Mouse (Mus musculus) cerebellum, adult 2 months (tissue): ENCODE measurements around the gene Zfp526. TPM values are rescaled to one million over a fixed set of nuclear protein-coding genes. Genes with fewer than 3 reads are reported as not detected.

ENCODE experiments used
- DNase-seq, 2 experiments: peaks; one replicate each; pipeline ENCODE4 v3.0.0; 2021
- H3K27ac ChIP-seq: fragments of 200-500 bp; 2 replicates; pipeline ENCODE4 v1.5.1; 2012; ENCODE audit warnings: low read length, control low read depth, inconsistent platforms; ENCODE audit not compliant: insufficient read depth
- H3K27me3 ChIP-seq: fragments of 200-500 bp; 2 replicates; pipeline ENCODE4 v1.6.1; 2012; ENCODE audit warnings: inconsistent platforms, mild to moderate bottlenecking, low read length, moderate library complexity; ENCODE audit not compliant: control insufficient read depth, insufficient read depth
- H3K4me1 ChIP-seq: fragments of 200-500 bp; 2 replicates; pipeline ENCODE4 v1.6.1; 2011; ENCODE audit warnings: low read length; ENCODE audit not compliant: control insufficient read depth, insufficient read depth
- H3K4me3 ChIP-seq: fragments of 200-500 bp; replicated peaks from 2 replicates; pipeline ENCODE3; 2011; ENCODE audit warnings: mild to moderate bottlenecking, low read depth, low read length, control low read depth; ENCODE audit not compliant: insufficient read depth
- CTCF ChIP-seq: fragments of 200-500 bp; IDR thresholded peaks from 2 replicates; pipeline ENCODE4 v1.5.1; 2011; ENCODE audit warnings: low read depth, mild to moderate bottlenecking, control low read depth, low read length, moderate library complexity, borderline replicate concordance; ENCODE audit not compliant: insufficient read depth
- POLR2A ChIP-seq: fragments of 200-500 bp; IDR thresholded peaks from 2 replicates; pipeline ENCODE4 v1.6.1; 2011; ENCODE audit warnings: low read length, control low read depth, borderline replicate concordance; ENCODE audit not compliant: insufficient read depth
- WGBS: fragments of 180-500 bp; shearing (Covaris S2); methylation state at CpG from one replicate; pipeline ENCODE4 v1.1.7; 2018; 5-methylcytosine and 5-hydroxymethylcytosine counted together
- polyA plus RNA-seq: library from polyadenylated mRNA; depleted of rRNA; stranded (reverse); fragments of >200 nt; gene quantifications from 2 replicates; pipeline ENCODE4 v1.2.3, GENCODE M21; 2012

Zfp526 gene
- polyA plus RNA-seq, 1 experiment, result 9.2 TPM

DNA sequence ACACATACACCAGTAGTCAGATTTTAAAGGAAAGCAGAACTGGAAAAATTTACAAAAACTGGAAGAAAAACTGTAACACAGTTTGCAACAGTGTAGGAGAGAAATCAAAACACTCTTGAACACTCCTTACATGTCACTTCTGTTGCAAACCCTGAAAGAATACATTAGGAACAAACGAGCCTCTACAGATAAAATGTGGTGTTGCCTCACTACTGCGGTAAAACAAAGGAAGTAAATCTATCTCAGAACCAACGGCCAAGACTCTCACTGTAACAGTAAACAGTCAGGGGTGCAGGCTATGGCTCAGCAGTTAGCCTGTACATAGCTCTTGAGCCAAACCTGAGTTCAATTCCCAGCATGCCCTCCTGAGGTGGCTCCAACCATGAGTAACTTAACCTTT lies 8.1 kb upstream of the Zfp526 start:
- Histone ChIP-seq H3K27ac (no peak overlapping the region), H3K4me1 (peaks cover 5% of the 10 kb centered on the region), H3K27me3 (no peaks in the 10 kb centered on the region), H3K4me3 (no peak overlapping the region)
- WGBS, result 72% methylated on average over 3 of the region's 3 CpGs
- DNase-seq, result no peak
- TF ChIP-seq POLR2A (no peak), CTCF (no peak)

DNA sequence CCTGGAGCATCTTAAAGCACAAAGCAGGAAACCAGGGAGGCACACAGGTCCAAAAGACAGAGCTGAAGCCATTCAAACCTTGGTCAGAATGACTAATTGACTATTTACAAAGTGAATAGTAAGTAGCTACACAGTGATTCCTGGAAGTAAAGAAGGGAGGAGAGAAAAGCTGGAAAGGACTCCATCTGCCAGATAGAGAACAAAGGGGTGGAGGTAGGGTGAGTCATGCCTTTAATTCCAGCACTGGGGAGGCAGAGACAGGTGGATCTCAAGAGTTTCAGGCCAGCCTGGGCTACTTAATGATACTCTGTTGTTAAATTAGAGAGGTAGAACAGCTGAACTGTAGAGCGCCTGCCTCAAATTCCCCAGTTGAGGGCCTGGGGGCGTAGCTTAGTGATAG lies 7.1 kb upstream of the Zfp526 start:
- no peak for DNase-seq
- 90% methylated on average over 2 of the region's 2 CpGs for WGBS
- no peaks in the 10 kb centered on the region for H3K27me3 ChIP-seq
- peaks cover 5% of the 10 kb centered on the region; the same call in 1 of the 2 replicates for H3K4me1 ChIP-seq
- no peak for TF ChIP-seq POLR2A
- TF ChIP-seq CTCF, result no peak
- no peak overlapping the region for H3K27ac ChIP-seq
- no peak overlapping the region for H3K4me3 ChIP-seq

DNA sequence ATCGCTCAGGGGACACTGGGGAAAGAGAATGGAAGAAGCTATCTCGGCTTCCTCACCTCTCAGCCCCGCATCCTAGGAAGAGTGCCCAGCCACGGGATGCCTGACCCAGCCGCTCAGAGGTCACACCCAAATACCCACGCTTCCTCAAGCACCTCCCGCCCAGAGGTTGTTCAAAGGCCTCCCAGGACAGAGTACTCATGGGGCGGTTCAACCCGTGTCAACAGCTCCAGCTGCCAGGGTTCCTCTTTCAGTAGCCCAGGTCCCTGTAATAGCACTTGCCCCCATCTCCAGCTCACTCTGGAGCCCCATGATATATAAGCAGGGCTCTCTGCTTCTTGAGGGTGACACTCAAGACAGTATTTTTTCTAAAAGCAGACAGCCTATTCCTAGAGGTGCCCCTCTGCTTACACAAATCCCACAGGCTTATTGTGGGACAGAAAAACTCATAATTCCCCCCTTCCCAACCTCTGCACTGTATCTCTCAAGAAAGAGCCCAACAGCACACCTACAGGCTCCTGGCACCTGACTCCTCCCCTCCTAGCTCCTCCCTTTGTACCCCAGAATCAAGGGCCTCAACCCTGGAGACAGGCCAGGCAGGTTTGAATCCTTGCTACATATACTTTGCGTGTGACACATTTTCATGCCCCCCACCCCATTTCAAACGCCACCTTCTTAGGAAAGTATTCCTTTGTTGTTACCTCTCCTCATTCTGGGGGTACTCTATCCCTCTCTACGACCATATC lies 3.4 kb upstream of the Zfp526 start:
- H3K4me3 ChIP-seq, result no peak overlapping the region
- peaks cover 9% of the 10 kb centered on the region for H3K4me1 ChIP-seq
- no peak for TF ChIP-seq POLR2A
- no peak for TF ChIP-seq CTCF
- WGBS, result 71% methylated on average over 12 of the region's 12 CpGs
- DNase-seq, result no peak
- no peak overlapping the region for H3K27ac ChIP-seq
- H3K27me3 ChIP-seq, result no peaks in the 10 kb centered on the region

DNA sequence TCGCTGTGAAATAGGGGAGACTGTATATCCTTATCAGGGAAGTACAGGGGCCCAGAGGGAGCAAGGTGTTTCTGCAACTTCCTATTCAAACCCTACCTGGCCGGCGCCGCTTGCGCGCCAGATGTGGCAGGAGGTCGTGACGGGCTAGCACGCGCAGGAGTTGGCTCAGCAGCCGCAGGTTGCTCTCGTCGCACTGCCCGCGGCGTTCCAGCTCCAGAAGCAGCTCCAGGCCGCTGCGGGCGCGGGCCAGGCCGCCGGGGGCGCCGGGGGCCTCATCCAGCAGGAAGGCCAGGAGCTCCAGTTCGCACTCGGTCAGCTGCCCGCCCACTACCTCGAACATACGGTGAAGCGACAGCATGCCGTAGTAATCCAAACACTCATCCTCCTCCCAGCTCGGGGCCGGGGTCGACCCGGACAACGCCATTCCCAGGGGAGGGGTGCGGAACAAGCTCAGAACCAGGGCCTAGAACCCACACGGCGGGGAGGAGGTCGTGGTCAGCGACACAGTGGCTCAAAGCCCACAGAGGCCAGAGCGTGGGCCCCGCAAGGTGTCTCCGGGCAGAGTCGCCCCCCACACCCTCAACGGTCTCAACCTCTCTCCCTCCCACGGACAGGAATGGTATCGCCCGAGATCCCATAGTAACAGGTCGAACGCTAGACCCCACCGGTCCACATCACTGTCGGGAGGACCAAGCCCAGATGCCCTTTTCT lies 2.4 kb upstream of the Zfp526 start:
- Histone ChIP-seq H3K27ac (peak overlapping the region; percentile 50), H3K4me3 (peak overlapping the region; percentile 93), H3K4me1 (peaks cover 9% of the 10 kb centered on the region), H3K27me3 (no peaks in the 10 kb centered on the region)
- WGBS, result under 1% methylated on average over 53 of the region's 53 CpGs
- no peak for TF ChIP-seq POLR2A
- peak; percentile 64 to 71 for DNase-seq

DNA sequence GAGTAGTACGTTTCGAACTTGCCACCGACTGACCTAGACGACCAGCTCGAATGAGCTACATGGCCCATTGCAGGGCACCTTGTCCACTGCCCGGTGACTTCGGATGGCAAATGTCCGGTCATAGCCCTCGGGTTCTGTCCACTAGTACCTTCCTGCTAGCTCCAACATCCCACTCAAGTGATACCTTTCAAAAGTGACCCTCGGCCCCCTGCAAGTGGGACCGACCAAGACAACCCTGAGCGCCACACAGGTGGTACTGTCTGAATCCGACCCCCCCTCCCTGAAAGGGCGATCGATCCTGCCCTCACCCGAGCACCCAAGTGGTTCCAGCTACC lies 1.8 kb upstream of the Zfp526 start:
- Histone ChIP-seq H3K4me3 (peak overlapping the region; percentile 93), H3K27me3 (no peaks in the 10 kb centered on the region), H3K4me1 (peaks cover 9% of the 10 kb centered on the region), H3K27ac (peak overlapping the region; percentile 50)
- DNase-seq, result no peak
- TF ChIP-seq CTCF (no peak), POLR2A (no peak)
- WGBS, result under 1% methylated on average over 16 of the region's 16 CpGs

DNA sequence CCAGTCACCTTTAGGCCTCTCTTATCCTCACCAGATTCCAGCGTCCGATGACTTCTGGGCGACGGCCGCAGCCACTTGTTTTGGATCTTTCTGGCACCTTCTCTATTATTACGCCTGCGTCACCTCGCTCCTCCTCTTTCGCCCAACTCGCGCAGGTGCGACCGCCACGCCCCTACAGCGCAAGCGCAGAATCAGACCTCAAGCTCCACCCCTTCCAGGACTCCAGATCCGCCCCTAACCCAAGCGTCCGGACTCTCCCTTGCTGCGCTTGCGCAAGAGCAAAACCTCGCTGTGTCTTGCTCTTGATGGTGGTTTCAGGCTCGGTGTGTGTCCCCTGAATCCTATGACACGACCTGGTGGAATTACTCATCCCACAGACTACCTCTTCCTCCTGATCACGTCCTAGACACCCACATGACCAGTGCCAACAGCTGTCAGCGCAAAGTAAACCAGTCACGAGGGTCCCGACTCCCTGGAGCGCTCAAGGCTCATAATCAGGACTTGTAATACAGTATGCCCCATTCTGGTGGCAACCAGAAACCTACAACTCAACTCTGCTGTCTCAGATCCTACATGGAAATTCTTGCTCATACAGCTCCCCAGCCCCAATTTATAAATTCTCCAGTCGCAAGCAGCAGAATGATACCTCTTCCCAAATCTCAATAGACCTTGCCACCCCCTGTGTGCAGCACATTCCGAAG lies 1.3 kb upstream of the Zfp526 start:
- Histone ChIP-seq H3K27me3 (no peaks in the 10 kb centered on the region), H3K27ac (peak overlapping the region; percentile 50), H3K4me3 (peak overlapping the region; percentile 93), H3K4me1 (peaks cover 9% of the 10 kb centered on the region)
- peak; percentile 90; the same call in 1 of the 2 replicates for TF ChIP-seq POLR2A
- no peak for TF ChIP-seq CTCF
- DNase-seq, result peak; percentile 98
- 3% methylated on average over 31 of the region's 31 CpGs for WGBS

DNA sequence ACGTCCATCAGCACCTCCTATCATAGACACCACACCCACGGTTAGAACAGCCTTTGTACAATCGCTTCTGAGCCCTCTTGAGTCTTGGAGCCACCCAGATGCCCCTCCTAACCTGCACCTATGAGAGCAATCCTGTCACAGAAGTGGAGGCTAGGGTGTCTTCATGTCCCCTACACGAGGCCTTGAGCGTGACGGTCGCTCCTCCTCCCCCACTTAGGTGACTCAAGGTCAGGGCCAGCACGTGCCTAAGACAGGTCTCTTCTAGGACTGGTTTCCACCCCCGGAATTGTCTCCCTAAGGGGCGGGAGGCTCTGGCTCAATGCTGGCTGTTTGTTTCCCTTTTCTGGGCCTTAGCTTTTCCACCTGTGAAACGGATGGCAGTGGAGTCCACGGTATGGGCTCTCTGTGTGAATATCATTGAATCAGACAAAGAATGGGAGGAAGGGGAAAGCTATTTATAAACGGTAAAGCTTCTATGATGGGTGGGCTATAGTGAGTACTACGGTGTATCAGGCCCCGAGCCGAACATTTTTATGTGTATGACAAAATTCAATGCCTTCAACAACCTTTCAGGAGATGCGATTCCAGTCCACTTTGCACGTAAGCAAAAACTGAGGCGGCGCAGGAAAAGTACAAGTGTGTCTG lies 646 bp upstream of the Zfp526 start, which contains the start of gene Dedd2:
Dedd2 (minus strand) TSS at position 159 of the 645 bp plus-strand sequence.
- TF ChIP-seq POLR2A, result no peak
- no peak for TF ChIP-seq CTCF
- Histone ChIP-seq H3K27me3 (no peaks in the 10 kb centered on the region), H3K4me3 (peak within 1 kb of the TSS; percentile 97), H3K4me1 (peaks cover 9% of the 10 kb centered on the region), H3K27ac (peak within 1 kb of the TSS; percentile 50)
- 4% methylated on average over 20 of the region's 20 CpGs for WGBS
- peak; percentile 38 to 48 for DNase-seq

DNA sequence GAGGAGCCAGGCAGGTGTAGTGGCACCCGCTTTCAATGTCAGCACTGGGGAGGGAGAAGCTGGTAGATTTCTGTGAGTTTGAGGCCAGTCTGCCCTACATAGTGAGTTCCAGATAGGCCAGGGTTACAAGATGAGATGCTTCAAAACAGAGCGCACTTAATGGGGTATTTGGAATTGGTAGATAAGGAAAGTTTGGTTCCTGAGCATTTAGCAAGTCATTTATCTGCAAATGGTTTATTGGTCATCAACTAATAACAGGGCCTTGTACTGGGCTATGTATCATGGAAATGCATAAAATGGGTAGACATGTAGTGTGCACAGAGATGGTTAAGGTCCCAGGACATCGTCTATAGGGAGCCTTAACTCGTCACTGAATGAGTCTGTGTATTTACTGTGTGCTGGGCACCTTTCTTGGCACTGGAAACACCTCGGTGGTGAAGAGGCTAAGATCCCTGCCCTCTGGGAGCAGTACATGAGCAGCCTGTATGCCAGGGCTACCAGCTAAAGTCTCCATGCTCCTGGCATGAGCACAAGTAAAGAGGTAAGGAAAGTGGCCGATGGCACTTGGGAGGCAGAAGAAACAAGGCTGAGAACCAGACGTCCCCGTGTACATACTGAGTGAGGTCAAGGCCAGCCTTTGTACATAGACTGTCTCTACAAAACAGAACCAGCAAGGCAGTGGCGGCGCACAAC lies 1.2 kb downstream of the Zfp526 start:
- 80% methylated on average over 10 of the region's 10 CpGs for WGBS
- Histone ChIP-seq H3K4me1 (peaks cover 13% of the 10 kb centered on the region), H3K4me3 (no peak overlapping the region), H3K27me3 (no peaks in the 10 kb centered on the region), H3K27ac (no peak overlapping the region)
- no peak for DNase-seq
- TF ChIP-seq CTCF (no peak), POLR2A (no peak)
